Mouse (Mus musculus) hindbrain, postnatal 0 days (tissue): Measurements from ENCODE around the gene Rapgef5. TPM values are rescaled to one million over a fixed set of nuclear protein-coding genes. Genes with fewer than 3 reads are reported as not detected.

ENCODE experiments used
- ATAC-seq: fragments of 200-750 bp; cut with Nextera tagmentation; 2 replicates; pipeline ENCODE4 v1.8.0; 2017; ENCODE audit warnings: mild to moderate bottlenecking, moderate TSS enrichment, moderate library complexity
- DNase-seq: peaks from one replicate; pipeline ENCODE4 v3.0.0-alpha.2; 2015; ENCODE audit warnings: low spot score
- H3K27ac ChIP-seq: fragments of 300-500 bp; sonication (generic); 2 replicates; pipeline ENCODE4 v1.5.1; 2014; ENCODE audit warnings: mild to moderate bottlenecking
- H3K27me3 ChIP-seq: fragments of 300-500 bp; sonication (generic); 2 replicates; pipeline ENCODE4 v1.6.1; 2014; ENCODE audit warnings: low read length, mixed read lengths; ENCODE audit not compliant: insufficient read depth
- H3K36me3 ChIP-seq: fragments of 300-500 bp; sonication (generic); 2 replicates; pipeline ENCODE4 v1.6.1; 2014; ENCODE audit warnings: low read length, mixed read lengths; ENCODE audit not compliant: insufficient read depth
- H3K4me1 ChIP-seq: fragments of 300-500 bp; sonication (generic); 2 replicates; pipeline ENCODE4 v1.6.1; 2014; ENCODE audit warnings: antibody characterized with exemption, low read length, mixed read lengths; ENCODE audit not compliant: insufficient read depth
- H3K4me2 ChIP-seq: fragments of 300-500 bp; sonication (generic); 2 replicates; pipeline ENCODE4 v1.6.1; 2014; ENCODE audit warnings: low read depth, mild to moderate bottlenecking, low read length, moderate library complexity, mixed read lengths
- H3K4me3 ChIP-seq: fragments of 300-500 bp; sonication (generic); 2 replicates; pipeline ENCODE4 v1.5.1; 2014; ENCODE audit warnings: low read length
- H3K9ac ChIP-seq: fragments of 300-500 bp; sonication (generic); replicated peaks from 2 replicates; pipeline ENCODE4 v1.6.1; 2014; ENCODE audit warnings: mild to moderate bottlenecking, low read length, moderate library complexity, mixed read lengths
- H3K9me3 ChIP-seq: fragments of 300-500 bp; sonication (generic); 2 replicates; pipeline ENCODE4 v1.6.1; 2016; ENCODE audit warnings: low read length, mixed read lengths
- CTCF ChIP-seq: IDR thresholded peaks from 2 replicates; pipeline ENCODE4 v1.5.1; 2016; ENCODE audit warnings: antibody characterized with exemption, control low read depth, low read depth
- WGBS: fragments of 180-500 bp; shearing (Covaris S2); extraction: QIAGEN DNeasy Blood & Tissue Kit; methylation state at CpG from one replicate; pipeline ENCODE4 v1.1.7; 2014; 5-methylcytosine and 5-hydroxymethylcytosine counted together
- polyA plus RNA-seq: library from polyadenylated mRNA; unstranded; fragments of >200 nt; fragmentation: Nextera tagmentation; extraction: Ambion mirVana; gene quantifications from 2 replicates; pipeline ENCODE4 v1.2.1, GENCODE M21; 2015
- total RNA-seq: library from RNA; depleted of rRNA; stranded (reverse); fragments of >200 nt; gene quantifications from 2 replicates; pipeline ENCODE4 v1.2.3, GENCODE M21; 2014

Gene Rapgef5
- total and polyA plus RNA-seq, 2 experiments from 2014 or later: 25.5 to 38.4 TPM

- Histone ChIP-seq H3K36me3 (peaks cover 13% of the 10 kb centered on the region; the same call in 1 of the 2 replicates), H3K27ac (peak overlapping the region; percentile 60), H3K27me3 (no peaks in the 10 kb centered on the region), H3K9me3 (no peaks in the 10 kb centered on the region), H3K4me3 (no peak overlapping the region), H3K4me2 (peak overlapping the region; percentile 33), H3K9ac (no peak overlapping the region), H3K4me1 (peaks cover 7% of the 10 kb centered on the region; the same call in 1 of the 2 replicates)
- DNase-seq: peak; percentile 49
- TF ChIP-seq CTCF: no peak
- peak; percentile 39 for ATAC-seq
- WGBS: 19% methylated on average over 9 of the region's 9 CpGs
Observed at GRCm38 (mm10) chr12:117751045-117751444, 234.8 kb downstream of the Rapgef5 start.

- DNase-seq (peak; percentile 58), ATAC-seq (peak; percentile 72)
- no peaks in the 10 kb centered on the region for H3K27me3 ChIP-seq
- H3K4me2 ChIP-seq: peak overlapping the region; percentile 33
- H3K9me3 ChIP-seq: no peaks in the 10 kb centered on the region
- no peak for TF ChIP-seq CTCF
- H3K4me3 ChIP-seq: no peak overlapping the region
- 25% methylated on average over 25 of the region's 25 CpGs for WGBS
- 0 out of 2 replicates have a peak, but pooled peaks cover 13% of the 10 kb centered on the region for H3K36me3 ChIP-seq
- H3K4me1 ChIP-seq: peaks cover 7% of the 10 kb centered on the region; the same call in 1 of the 2 replicates
- H3K9ac ChIP-seq: no peak overlapping the region
- H3K27ac ChIP-seq: peak overlapping the region; percentile 60
Observed at GRCm38 (mm10) chr12:117751520-117752383, 235.5 kb downstream of the Rapgef5 start.

- no peak for ATAC-seq
- peak; percentile 31; the same call in 1 of the 2 replicates for TF ChIP-seq CTCF
- no peak overlapping the region for H3K27ac ChIP-seq
- no peak overlapping the region for H3K4me3 ChIP-seq
- 0 out of 2 replicates have a peak, but pooled peaks cover 3% of the 10 kb centered on the region for H3K36me3 ChIP-seq
- WGBS: 65% methylated on average over 7 of the region's 7 CpGs
- no peaks in the 10 kb centered on the region for H3K9me3 ChIP-seq
- no peaks in the 10 kb centered on the region for H3K27me3 ChIP-seq
- H3K9ac ChIP-seq: no peak overlapping the region
- H3K4me2 ChIP-seq: no peak overlapping the region
- peaks cover 5% of the 10 kb centered on the region; the same call in 1 of the 2 replicates for H3K4me1 ChIP-seq
- no peak for DNase-seq
Observed at GRCm38 (mm10) chr12:117756010-117756409, 239.7 kb downstream of the Rapgef5 start.

- Histone ChIP-seq H3K27me3 (no peaks in the 10 kb centered on the region), H3K4me3 (no peak overlapping the region), H3K9ac (no peak overlapping the region), H3K4me1 (no peaks in the 10 kb centered on the region), H3K4me2 (no peak overlapping the region), H3K9me3 (no peaks in the 10 kb centered on the region), H3K36me3 (0 out of 2 replicates have a peak, but pooled peaks cover 3% of the 10 kb centered on the region), H3K27ac (no peak overlapping the region)
- no peak for DNase-seq
- no peak for ATAC-seq
- 86% methylated on average over 5 of the region's 5 CpGs for WGBS
- no peak for TF ChIP-seq CTCF
Observed at GRCm38 (mm10) chr12:117760373-117760772, 244.1 kb downstream of the Rapgef5 start.

GRCm38 (mm10) chr12:117760846-117761245, 244.6 kb downstream of the Rapgef5 start:
- Histone ChIP-seq H3K4me1 (no peaks in the 10 kb centered on the region), H3K4me3 (no peak overlapping the region), H3K4me2 (no peak overlapping the region), H3K9me3 (no peaks in the 10 kb centered on the region), H3K9ac (no peak overlapping the region), H3K27me3 (no peaks in the 10 kb centered on the region), H3K27ac (no peak overlapping the region), H3K36me3 (0 out of 2 replicates have a peak, but pooled peaks cover 3% of the 10 kb centered on the region)
- DNase-seq (no peak), ATAC-seq (no peak)
- TF ChIP-seq CTCF: no peak

- ATAC-seq: peak; percentile 59; the same call in 1 of the 2 replicates
- 0 out of 2 replicates have a peak, but pooled peaks cover 3% of the 10 kb centered on the region for H3K36me3 ChIP-seq
- peak; percentile 57 for DNase-seq
- no peaks in the 10 kb centered on the region for H3K4me1 ChIP-seq
- no peaks in the 10 kb centered on the region for H3K27me3 ChIP-seq
- no peak overlapping the region for H3K9ac ChIP-seq
- no peak overlapping the region for H3K27ac ChIP-seq
- WGBS: 16% methylated on average over 1 of the region's 1 CpGs
- H3K4me2 ChIP-seq: no peak overlapping the region
- H3K4me3 ChIP-seq: no peak overlapping the region
- TF ChIP-seq CTCF: no peak
- H3K9me3 ChIP-seq: no peaks in the 10 kb centered on the region
Observed at GRCm38 (mm10) chr12:117761698-117762097, 245.4 kb downstream of the Rapgef5 start.
